Mouse (Mus musculus) embryonic facial prominence, embryonic 11.5 days (tissue): ENCODE measurements around the gene Bcl2l12. TPM values are rescaled to one million over a fixed set of nuclear protein-coding genes. Genes with fewer than 3 reads are reported as not detected.
A peak's percentile ranks its signal among the peaks of the same experiment; 100 is the strongest.

Experiments used
- ATAC-seq: fragments of 200-750 bp; cut with Nextera tagmentation; replicated peaks from 2 replicates; pipeline ENCODE4 v1.8.0; 2017; ENCODE audit warnings: low read depth; ENCODE audit not compliant: insufficient number of reproducible peaks, low FRiP score, low TSS enrichment
- DNase-seq: peaks from one replicate; pipeline ENCODE4 v3.0.0-alpha.2; 2015; ENCODE audit warnings: low spot score
- H3K27ac ChIP-seq: fragments of 300-500 bp; sonication (generic); replicated peaks from 2 replicates; pipeline ENCODE4 v1.5.1; 2014; ENCODE audit warnings: mild to moderate bottlenecking, low read depth, low read length, control low read depth
- H3K27me3 ChIP-seq: fragments of 300-500 bp; sonication (generic); 2 replicates; pipeline ENCODE4 v1.6.1; 2014; ENCODE audit warnings: mild to moderate bottlenecking, low read length, moderate library complexity, mixed read lengths; ENCODE audit not compliant: control insufficient read depth, insufficient read depth
- H3K36me3 ChIP-seq: fragments of 300-500 bp; sonication (generic); replicated peaks from 2 replicates; pipeline ENCODE4 v1.6.1; 2014; ENCODE audit warnings: low read depth, mild to moderate bottlenecking, low read length, moderate library complexity, mixed read lengths; ENCODE audit not compliant: control insufficient read depth, insufficient read depth
- H3K4me1 ChIP-seq: fragments of 300-500 bp; sonication (generic); 2 replicates; pipeline ENCODE4 v1.6.1; 2014; ENCODE audit warnings: low read length, mixed read lengths; ENCODE audit not compliant: control insufficient read depth, insufficient read depth
- H3K4me2 ChIP-seq: fragments of 300-500 bp; sonication (generic); 2 replicates; pipeline ENCODE4 v1.6.1; 2014; ENCODE audit warnings: low read depth, mild to moderate bottlenecking, control low read depth, low read length, moderate library complexity
- H3K4me3 ChIP-seq: fragments of 300-500 bp; sonication (generic); 2 replicates; pipeline ENCODE4 v1.5.1; 2014; ENCODE audit warnings: low read depth, low read length, control low read depth
- H3K9ac ChIP-seq: fragments of 300-500 bp; sonication (generic); replicated peaks from 2 replicates; pipeline ENCODE4 v1.6.1; 2014; ENCODE audit warnings: mild to moderate bottlenecking, control low read depth, low read length
- H3K9me3 ChIP-seq: fragments of 300-500 bp; sonication (generic); replicated peaks from 2 replicates; pipeline ENCODE4 v1.6.1; 2016; ENCODE audit warnings: mild to moderate bottlenecking, low read length, inconsistent platforms, mixed read lengths; ENCODE audit not compliant: control insufficient read depth
- WGBS: fragments of 180-500 bp; shearing (Covaris S2); extraction: QIAGEN DNeasy Blood & Tissue Kit; methylation state at CpG from one replicate; pipeline ENCODE4 v1.1.7; 2014; 5-methylcytosine and 5-hydroxymethylcytosine counted together
- polyA plus RNA-seq: library from polyadenylated mRNA; unstranded; fragments of >200 nt; fragmentation: Nextera tagmentation; extraction: Ambion mirVana; gene quantifications from 2 replicates; pipeline ENCODE4 v1.2.1, GENCODE M21; 2014

Gene Bcl2l12
- polyA plus RNA-seq, 1 experiment from 2014 or later, result 71.7 TPM

GRCm38 (mm10) chr7:45015957-45016612 lies 17.6 kb upstream of the Bcl2l12 start, which contains the start of gene Scaf1:
Scaf1 (minus strand) TSS chr7:45016363.
- ATAC-seq (peak; percentile 84), DNase-seq (peak; percentile 99)
- peak within 1 kb of the TSS; percentile 99 for H3K4me3 ChIP-seq
- WGBS, result under 1% methylated on average over 68 of the region's 69 CpGs
- H3K4me2 ChIP-seq, result peak within 1 kb of the TSS; percentile 71
- peak within 1 kb of the TSS; percentile 72 for H3K27ac ChIP-seq
- no peaks in the 10 kb centered on the region for H3K27me3 ChIP-seq
- peak within 1 kb of the TSS; percentile 96 for H3K9ac ChIP-seq
- H3K9me3 ChIP-seq, result no peaks in the 10 kb centered on the region
- H3K4me1 ChIP-seq, result peaks cover 2% of the 10 kb centered on the region; the same call in 1 of the 2 replicates
- H3K36me3 ChIP-seq, result peaks cover 9% of the 10 kb centered on the region

GRCm38 (mm10) chr7:45015344-45015956 lies 16.9 kb upstream of the Bcl2l12 start:
- no peak for ATAC-seq
- 2% methylated on average over 20 of the region's 20 CpGs for WGBS

GRCm38 (mm10) chr7:45014096-45014451 lies 15.6 kb upstream of the Bcl2l12 start:
- WGBS, result 92% methylated on average over 3 of the region's 3 CpGs
- Histone ChIP-seq H3K9me3 (no peaks in the 10 kb centered on the region), H3K4me1 (peaks cover 2% of the 10 kb centered on the region; the same call in 1 of the 2 replicates), H3K36me3 (peaks cover 9% of the 10 kb centered on the region), H3K27ac (no peak overlapping the region), H3K27me3 (no peaks in the 10 kb centered on the region), H3K9ac (no peak overlapping the region), H3K4me3 (no peak overlapping the region), H3K4me2 (no peak overlapping the region)
- DNase-seq (no peak), ATAC-seq (no peak)

More at GRCm38 (mm10) chr7:45015344-45015956, 16.9 kb upstream of the Bcl2l12 start:
- peak overlapping the region; percentile 96 for H3K9ac ChIP-seq
- H3K4me1 ChIP-seq, result peaks cover 2% of the 10 kb centered on the region; the same call in 1 of the 2 replicates
- DNase-seq, result no peak
- H3K36me3 ChIP-seq, result peaks cover 9% of the 10 kb centered on the region
- no peaks in the 10 kb centered on the region for H3K27me3 ChIP-seq
- H3K27ac ChIP-seq, result peak overlapping the region; percentile 72; the same call in 1 of the 2 replicates
- H3K4me3 ChIP-seq, result peak overlapping the region; percentile 99
- no peaks in the 10 kb centered on the region for H3K9me3 ChIP-seq
- H3K4me2 ChIP-seq, result peak overlapping the region; percentile 71

GRCm38 (mm10) chr7:45013366-45014095 lies 15.0 kb upstream of the Bcl2l12 start:
- Histone ChIP-seq H3K27ac (no peak overlapping the region), H3K4me1 (peaks cover 2% of the 10 kb centered on the region; the same call in 1 of the 2 replicates), H3K27me3 (no peaks in the 10 kb centered on the region), H3K36me3 (peaks cover 9% of the 10 kb centered on the region), H3K4me3 (no peak overlapping the region), H3K9me3 (no peaks in the 10 kb centered on the region), H3K4me2 (no peak overlapping the region), H3K9ac (no peak overlapping the region)
- WGBS, result 95% methylated on average over 16 of the region's 16 CpGs
- DNase-seq, result no peak
- ATAC-seq, result no peak

- H3K4me1 ChIP-seq, result peaks cover 2% of the 10 kb centered on the region; the same call in 1 of the 2 replicates
- H3K9me3 ChIP-seq, result no peaks in the 10 kb centered on the region
- peaks cover 16% of the 10 kb centered on the region for H3K36me3 ChIP-seq
- H3K4me3 ChIP-seq, result no peak overlapping the region
- no peak overlapping the region for H3K4me2 ChIP-seq
- no peak overlapping the region for H3K27ac ChIP-seq
- ATAC-seq (no peak), DNase-seq (no peak)
- WGBS, result 92% methylated on average over 4 of the region's 4 CpGs
- no peak overlapping the region for H3K9ac ChIP-seq
- H3K27me3 ChIP-seq, result no peaks in the 10 kb centered on the region
Observed at GRCm38 (mm10) chr7:45012824-45013223, 14.3 kb upstream of the Bcl2l12 start.

- ATAC-seq, result no peak
Observed at GRCm38 (mm10) chr7:45012011-45012410, 13.5 kb upstream of the Bcl2l12 start.

GRCm38 (mm10) chr7:45008411-45008810 lies 9.9 kb upstream of the Bcl2l12 start:
- DNase-seq, result no peak
- peaks cover 44% of the 10 kb centered on the region for H3K36me3 ChIP-seq

More at GRCm38 (mm10) chr7:45012011-45012410, 13.5 kb upstream of the Bcl2l12 start:
- no peak for DNase-seq
- Histone ChIP-seq H3K9me3 (no peaks in the 10 kb centered on the region), H3K27me3 (no peaks in the 10 kb centered on the region), H3K4me2 (no peak overlapping the region), H3K4me3 (no peak overlapping the region), H3K27ac (no peak overlapping the region), H3K9ac (no peak overlapping the region), H3K4me1 (peaks cover 2% of the 10 kb centered on the region; the same call in 1 of the 2 replicates), H3K36me3 (peaks cover 24% of the 10 kb centered on the region)
- WGBS, result 95% methylated on average over 6 of the region's 6 CpGs

More at GRCm38 (mm10) chr7:45008411-45008810, 9.9 kb upstream of the Bcl2l12 start:
- whole genome bisulfite sequencing, result 93% methylated on average over 19 of the region's 19 CpGs
- no peaks in the 10 kb centered on the region for H3K27me3 ChIP-seq
- H3K27ac ChIP-seq, result no peak overlapping the region
- H3K9me3 ChIP-seq, result no peaks in the 10 kb centered on the region
- no peak overlapping the region for H3K4me2 ChIP-seq
- no peak overlapping the region for H3K4me3 ChIP-seq
- H3K9ac ChIP-seq, result no peak overlapping the region
- no peak for ATAC-seq
- H3K4me1 ChIP-seq, result no peaks in the 10 kb centered on the region
